Mouse (Mus musculus) spleen, adult 2 months (tissue): ENCODE data around the gene Trim11.

Experiments
- CTCF ChIP-seq: fragments of 200-500 bp; IDR thresholded peaks from 2 replicates; pipeline ENCODE4 v1.5.1; 2011; ENCODE audit warnings: mild to moderate bottlenecking, inconsistent platforms; ENCODE audit not compliant: insufficient read depth, insufficient read length, insufficient replicate concordance; ENCODE audit errors: extremely low read depth
- POLR2A ChIP-seq: fragments of 200-500 bp; IDR thresholded peaks from 2 replicates; pipeline ENCODE4 v1.6.1; 2011; ENCODE audit warnings: low read depth, low read length, inconsistent platforms

- TF ChIP-seq CTCF (no peak), POLR2A (no peak)
These were observed 5.9 kb downstream of the Trim11 start for GRCm38 (mm10) chr11:58983691-58984341.
